In genomic region chr2:52950226-52950625, GRCm38 (mm10) we compare ENCODE assay signal across 14 mouse cellular contexts.
"Had no signal": no experiment of that assay in that cellular context is flagged by ENCODE, and none has a peak within 500 bp of the region (broad histone marks: within the 10 kb centered on the region; RNA-seq: fewer than 3 reads in every experiment).

No protein-coding gene starts in this region.

- DNase-seq: kidney, adult 2 months; liver; liver, embryonic 13.5 days; liver, postnatal 0 days; lung, postnatal 14 days; right cerebral cortex, adult 18-20 months; right cerebral cortex, postnatal 25 days; thymus, postnatal 36 days had no signal

- H3K27ac ChIP-seq: layer of hippocampus, adult 2 months; left cerebral cortex, adult 2 months; liver, embryonic 13.5 days; lung, embryonic 15.5 days; macrophage; midbrain, embryonic 13.5 days; neural tube, embryonic 15.5 days had no signal

- H3K4me2 ChIP-seq: liver, embryonic 13.5 days; lung, embryonic 15.5 days; midbrain, embryonic 13.5 days; neural tube, embryonic 15.5 days had no signal

- H3K36me3 ChIP-seq: liver, embryonic 13.5 days; lung, embryonic 15.5 days; midbrain, embryonic 13.5 days; neural tube, embryonic 15.5 days had no signal

- H3K9ac ChIP-seq: liver, embryonic 13.5 days; liver, postnatal 0 days; lung, embryonic 15.5 days; midbrain, embryonic 13.5 days; neural tube, embryonic 15.5 days had no signal

- H3K27me3 ChIP-seq: liver, embryonic 13.5 days; lung, embryonic 15.5 days; midbrain, embryonic 13.5 days; neural tube, embryonic 15.5 days had no signal

- H3K4me1 ChIP-seq: liver, embryonic 13.5 days had no signal

- H3K4me3 ChIP-seq: layer of hippocampus, adult 2 months; left cerebral cortex, adult 2 months; liver, embryonic 13.5 days; lung, embryonic 15.5 days; midbrain, embryonic 13.5 days; neural tube, embryonic 15.5 days had no signal

- ATAC-seq: liver, postnatal 0 days; midbrain, embryonic 13.5 days had no signal

- H3K9me3 ChIP-seq: liver, embryonic 13.5 days; lung, embryonic 15.5 days; midbrain, embryonic 13.5 days; neural tube, embryonic 15.5 days had no signal
